Mouse (Mus musculus) cerebellum, adult 18-20 months (tissue): ENCODE data around the gene Rassf2.
A peak's percentile ranks its signal among the peaks of the same experiment; 100 is the strongest.

Source experiments
- DNase-seq, 2 experiments: peaks; one replicate each; pipeline ENCODE4 v3.0.0; 2021

Gene Rassf2

GRCm38 (mm10) chr2:132004495-132005136, 25.4 kb downstream of the Rassf2 start:
- no peak for DNase-seq

GRCm38 (mm10) chr2:132003916-132004315, 26.1 kb downstream of the Rassf2 start:
- no peak for DNase-seq

GRCm38 (mm10) chr2:132001696-132002334, 28.2 kb downstream of the Rassf2 start:
- DNase-seq, result no peak

- DNase-seq, result no peak
Observed at GRCm38 (mm10) chr2:131997356-131997755, 32.7 kb downstream of the Rassf2 start.

GRCm38 (mm10) chr2:131996369-131996768, 33.7 kb downstream of the Rassf2 start:
- DNase-seq, result no peak

- DNase-seq, result peak; percentile 15 to 28
Observed at GRCm38 (mm10) chr2:131995742-131996141, 34.3 kb downstream of the Rassf2 start.

GRCm38 (mm10) chr2:131994971-131995370, 35.1 kb downstream of the Rassf2 start:
- no peak for DNase-seq

GRCm38 (mm10) chr2:131993563-131994088, 36.4 kb downstream of the Rassf2 start:
- no peak for DNase-seq

- no peak for DNase-seq
Observed at GRCm38 (mm10) chr2:131993151-131993550, 36.9 kb downstream of the Rassf2 start.

- DNase-seq, result no peak
Observed at GRCm38 (mm10) chr2:131992487-131992886, 37.6 kb downstream of the Rassf2 start.

- no peak for DNase-seq
Observed at GRCm38 (mm10) chr2:131988550-131988949, 41.5 kb downstream of the Rassf2 start.

GRCm38 (mm10) chr2:131987950-131988349, 42.1 kb downstream of the Rassf2 start:
- DNase-seq, result no peak

GRCm38 (mm10) chr2:131982546-131983196, 47.4 kb downstream of the Rassf2 start:
- DNase-seq, result peak; percentile 58 to 60

GRCm38 (mm10) chr2:131980866-131981265, 49.2 kb downstream of the Rassf2 start:
- no peak for DNase-seq

GRCm38 (mm10) chr2:131976663-131977062, 53.4 kb downstream of the Rassf2 start:
- DNase-seq, result no peak

GRCm38 (mm10) chr2:131971098-131971497, 59.0 kb downstream of the Rassf2 start:
- no peak for DNase-seq

GRCm38 (mm10) chr2:131970597-131970996, 59.5 kb downstream of the Rassf2 start:
- no peak for DNase-seq

- DNase-seq, result no peak
Observed at GRCm38 (mm10) chr2:131961671-131962070, 68.4 kb downstream of the Rassf2 start.

- DNase-seq, result no peak
Observed at GRCm38 (mm10) chr2:131957731-131958222, 72.3 kb downstream of the Rassf2 start.

GRCm38 (mm10) chr2:131956336-131957256, 73.5 kb downstream of the Rassf2 start:
- no peak for DNase-seq

GRCm38 (mm10) chr2:131955264-131955663, 74.8 kb downstream of the Rassf2 start:
- DNase-seq, result no peak

GRCm38 (mm10) chr2:131954835-131955234, 75.2 kb downstream of the Rassf2 start:
- DNase-seq, result no peak

- no peak for DNase-seq
Observed at GRCm38 (mm10) chr2:131953711-131954110, 76.3 kb downstream of the Rassf2 start.
